Mouse (Mus musculus) midbrain, embryonic 10.5 days (tissue): ENCODE data around the gene Nfia. TPM values are rescaled to one million over a fixed set of nuclear protein-coding genes. Genes with fewer than 3 reads are reported as not detected.

Experiments
- DNase-seq: peaks from one replicate; pipeline ENCODE4 v3.0.0-alpha.2; 2017; ENCODE audit warnings: low spot score
- H3K27ac ChIP-seq: fragments of 300-500 bp; sonication (generic); replicated peaks from 2 replicates; pipeline ENCODE4 v1.5.1; 2016; ENCODE audit warnings: mild to moderate bottlenecking
- H3K27me3 ChIP-seq: fragments of 300-500 bp; sonication (generic); 2 replicates; pipeline ENCODE4 v1.6.1; 2016; ENCODE audit warnings: low read depth, mild to moderate bottlenecking; ENCODE audit not compliant: poor library complexity, severe bottlenecking
- H3K36me3 ChIP-seq: fragments of 300-500 bp; sonication (generic); 2 replicates; pipeline ENCODE4 v1.6.1; 2016; ENCODE audit warnings: mild to moderate bottlenecking, moderate library complexity
- H3K4me1 ChIP-seq: fragments of 300-500 bp; sonication (generic); 2 replicates; pipeline ENCODE4 v1.6.1; 2016
- H3K4me3 ChIP-seq: fragments of 300-500 bp; sonication (generic); 2 replicates; pipeline ENCODE4 v1.5.1; 2016; ENCODE audit warnings: mild to moderate bottlenecking, moderate library complexity
- H3K9me3 ChIP-seq: fragments of 300-500 bp; sonication (generic); replicated peaks from 2 replicates; pipeline ENCODE4 v1.6.1; 2016; ENCODE audit warnings: mild to moderate bottlenecking
- WGBS: fragments of 180-500 bp; shearing (Covaris S2); methylation state at CpG from one replicate; pipeline ENCODE4 v1.1.7; 2016; 5-methylcytosine and 5-hydroxymethylcytosine counted together
- polyA plus RNA-seq: library from polyadenylated mRNA; unstranded; fragments of >200 nt; fragmentation: Nextera tagmentation; extraction: Ambion mirVana; gene quantifications from 2 replicates; pipeline ENCODE4 v1.2.1, GENCODE M21; 2016

Nfia gene
- polyA plus RNA-seq, 1 experiment from 2014 or later, result 5.9 TPM

- 87% methylated on average over 3 of the region's 3 CpGs for WGBS
- H3K27ac ChIP-seq, result no peak overlapping the region
- DNase-seq, result no peak
- H3K36me3 ChIP-seq, result no peaks in the 10 kb centered on the region
- no peaks in the 10 kb centered on the region for H3K9me3 ChIP-seq
- no peak overlapping the region for H3K4me3 ChIP-seq
- no peaks in the 10 kb centered on the region; the same call in 1 of the 2 replicates for H3K27me3 ChIP-seq
- peaks cover 28% of the 10 kb centered on the region for H3K4me1 ChIP-seq
Observed at GRCm38 (mm10) chr4:97875901-97876300, 103.4 kb downstream of the Nfia start.

GRCm38 (mm10) chr4:97879696-97880095, 107.2 kb downstream of the Nfia start:
- 85% methylated on average over 7 of the region's 7 CpGs for WGBS
- H3K4me1 ChIP-seq, result peaks cover 15% of the 10 kb centered on the region
- H3K4me3 ChIP-seq, result no peak overlapping the region
- H3K27me3 ChIP-seq, result no peaks in the 10 kb centered on the region
- H3K9me3 ChIP-seq, result no peaks in the 10 kb centered on the region
- H3K27ac ChIP-seq, result no peak overlapping the region
- no peak for DNase-seq
- H3K36me3 ChIP-seq, result no peaks in the 10 kb centered on the region

- 84% methylated on average over 9 of the region's 9 CpGs for WGBS
- DNase-seq, result no peak
- no peaks in the 10 kb centered on the region for H3K9me3 ChIP-seq
- H3K27me3 ChIP-seq, result no peaks in the 10 kb centered on the region
- no peak overlapping the region for H3K27ac ChIP-seq
- peaks cover 8% of the 10 kb centered on the region for H3K4me1 ChIP-seq
- no peaks in the 10 kb centered on the region for H3K36me3 ChIP-seq
- H3K4me3 ChIP-seq, result no peak overlapping the region
Observed at GRCm38 (mm10) chr4:97880120-97881055, 107.9 kb downstream of the Nfia start.

- Histone ChIP-seq H3K4me1 (peaks cover 2% of the 10 kb centered on the region; the same call in 1 of the 2 replicates), H3K36me3 (no peaks in the 10 kb centered on the region), H3K27ac (no peak overlapping the region), H3K27me3 (no peaks in the 10 kb centered on the region), H3K9me3 (no peaks in the 10 kb centered on the region), H3K4me3 (no peak overlapping the region)
- no peak for DNase-seq
- 89% methylated on average over 5 of the region's 5 CpGs for WGBS
Observed at GRCm38 (mm10) chr4:97885574-97885973, 113.0 kb downstream of the Nfia start.

GRCm38 (mm10) chr4:97886220-97886619, 113.7 kb downstream of the Nfia start:
- Histone ChIP-seq H3K36me3 (no peaks in the 10 kb centered on the region), H3K27ac (no peak overlapping the region), H3K4me3 (no peak overlapping the region), H3K27me3 (no peaks in the 10 kb centered on the region), H3K9me3 (no peaks in the 10 kb centered on the region), H3K4me1 (no peaks in the 10 kb centered on the region)
- DNase-seq, result no peak
- WGBS, result 93% methylated on average over 5 of the region's 5 CpGs

GRCm38 (mm10) chr4:97887228-97887627, 114.7 kb downstream of the Nfia start:
- 92% methylated on average over 1 of the region's 1 CpGs for WGBS
- DNase-seq, result no peak
- Histone ChIP-seq H3K4me3 (no peak overlapping the region), H3K9me3 (no peaks in the 10 kb centered on the region), H3K4me1 (no peaks in the 10 kb centered on the region), H3K27me3 (no peaks in the 10 kb centered on the region), H3K36me3 (no peaks in the 10 kb centered on the region), H3K27ac (no peak overlapping the region)

GRCm38 (mm10) chr4:97891063-97891462, 118.5 kb downstream of the Nfia start:
- 87% methylated on average over 3 of the region's 3 CpGs for WGBS
- no peak for DNase-seq
- Histone ChIP-seq H3K4me3 (no peak overlapping the region), H3K27me3 (no peaks in the 10 kb centered on the region), H3K36me3 (no peaks in the 10 kb centered on the region), H3K27ac (no peak overlapping the region), H3K9me3 (no peaks in the 10 kb centered on the region), H3K4me1 (no peaks in the 10 kb centered on the region)

- DNase-seq, result no peak
- no peaks in the 10 kb centered on the region for H3K27me3 ChIP-seq
- H3K4me1 ChIP-seq, result no peaks in the 10 kb centered on the region
- WGBS, result 75% methylated on average over 1 of the region's 1 CpGs
- H3K27ac ChIP-seq, result no peak overlapping the region
- no peaks in the 10 kb centered on the region for H3K9me3 ChIP-seq
- H3K36me3 ChIP-seq, result no peaks in the 10 kb centered on the region
- H3K4me3 ChIP-seq, result no peak overlapping the region
Observed at GRCm38 (mm10) chr4:97891611-97892010, 119.1 kb downstream of the Nfia start.

GRCm38 (mm10) chr4:97893915-97894884, 121.7 kb downstream of the Nfia start:
- DNase-seq, result no peak

GRCm38 (mm10) chr4:97895940-97896339, 123.4 kb downstream of the Nfia start:
- Histone ChIP-seq H3K27ac (no peak overlapping the region), H3K36me3 (no peaks in the 10 kb centered on the region), H3K4me1 (no peaks in the 10 kb centered on the region), H3K9me3 (no peaks in the 10 kb centered on the region), H3K27me3 (no peaks in the 10 kb centered on the region), H3K4me3 (no peak overlapping the region)
- WGBS, result 93% methylated on average over 5 of the region's 5 CpGs
- DNase-seq, result no peak

More at GRCm38 (mm10) chr4:97893915-97894884, 121.7 kb downstream of the Nfia start:
- Histone ChIP-seq H3K9me3 (no peaks in the 10 kb centered on the region), H3K27me3 (no peaks in the 10 kb centered on the region), H3K4me1 (no peaks in the 10 kb centered on the region), H3K4me3 (no peak overlapping the region), H3K27ac (no peak overlapping the region), H3K36me3 (no peaks in the 10 kb centered on the region)
- WGBS, result 86% methylated on average over 10 of the region's 10 CpGs

- Histone ChIP-seq H3K36me3 (no peaks in the 10 kb centered on the region), H3K4me3 (no peak overlapping the region), H3K27me3 (no peaks in the 10 kb centered on the region), H3K9me3 (no peaks in the 10 kb centered on the region), H3K4me1 (no peaks in the 10 kb centered on the region), H3K27ac (no peak overlapping the region)
- DNase-seq, result no peak
- WGBS, result 86% methylated on average over 12 of the region's 12 CpGs
Observed at GRCm38 (mm10) chr4:97900256-97900944, 127.9 kb downstream of the Nfia start.

- Histone ChIP-seq H3K4me3 (no peak overlapping the region), H3K4me1 (peaks cover 2% of the 10 kb centered on the region; the same call in 1 of the 2 replicates), H3K36me3 (no peaks in the 10 kb centered on the region), H3K9me3 (no peaks in the 10 kb centered on the region), H3K27me3 (no peaks in the 10 kb centered on the region), H3K27ac (no peak overlapping the region)
- 87% methylated on average over 4 of the region's 4 CpGs for WGBS
- no peak for DNase-seq
Observed at GRCm38 (mm10) chr4:97905826-97906225, 133.3 kb downstream of the Nfia start.
